In genomic region chr1:161032345-161032744, GRCm38 (mm10) we compare ENCODE assay signal across 24 mouse cellular contexts. TPM values are rescaled to one million over a fixed set of nuclear protein-coding genes. Genes with fewer than 3 reads are reported as not detected.
DNase-seq lines count a peak whose midpoint lies in the region; ATAC-seq and TF ChIP-seq lines count a peak whose summit lies in the region.
"Had no signal": no experiment of that assay in that cellular context is flagged by ENCODE, and none has a peak within 500 bp of the region (broad histone marks: within the 10 kb centered on the region; RNA-seq: fewer than 3 reads in every experiment).

No protein-coding gene starts in this region.

- TF ChIP-seq POLR2A in MEL (IDR thresholded peaks at IDR 0.05; ENCODE audit: control insufficient read depth in 1 of 2, insufficient read depth in 1 of 2, low read depth in 1 of 2, low read length in 2 of 2, poor library complexity in 1 of 2) = peak in 1 of 2 experiments; percentile 50; a peak in 2 of 4 replicates

- no peak overlapping the region for H3K27ac ChIP-seq in kidney, embryonic 15.5 days
- peak overlapping the region; percentile 98 for H3K27ac ChIP-seq in MEL (ENCODE audit: control insufficient read depth, low read depth, low read length)
- H3K27ac ChIP-seq in forebrain, embryonic 14.5 days (ENCODE audit: low read depth, low read length) = no peak overlapping the region
- H3K27ac ChIP-seq: hindbrain, embryonic 13.5 days; macrophage; neural tube, embryonic 13.5 days; stomach, embryonic 15.5 days had no signal

- DNase-seq in kidney, adult 9 months = peak; percentile 34
- DNase-seq in 416B (ENCODE audit: low read depth) = peak; percentile 93
- peak; percentile 86 for DNase-seq in MEL (ENCODE audit: low read depth, low spot score)
- peak; percentile 49 for DNase-seq in adrenal gland, postnatal 25 days
- no peak for DNase-seq in c-Kit-positive CD71-positive TER-119-positive erythroid progenitor cells, embryonic 14.5 days (ENCODE audit: low spot score)
- DNase-seq in forebrain, embryonic 14.5 days (ENCODE audit: low spot score) = no peak
- DNase-seq: cerebellum, adult 11-12 months; cerebellum, postnatal 25 days; gastrocnemius, postnatal 36 days; heart, postnatal 36 days; kidney, adult 11 months; kidney, postnatal 10 days; right cerebral cortex, adult 18-20 months; right cerebral cortex, postnatal 4 days; thymus, adult 2 months; thymus, postnatal 4 days had no signal

- H3K79me2 ChIP-seq in MEL (ENCODE audit: control insufficient read depth, insufficient read depth, low read length, poor library complexity) = peaks cover 37% of the 10 kb centered on the region

- peaks cover 50% of the 10 kb centered on the region for H3K36me3 ChIP-seq in kidney, embryonic 15.5 days
- H3K36me3 ChIP-seq in MEL (ENCODE audit: control insufficient read depth in 1 of 2, insufficient read depth in 2 of 2, low read length in 2 of 2) = peaks cover 16 to 32% of the 10 kb centered on the region in 2 experiments
- peaks cover 50% of the 10 kb centered on the region for H3K36me3 ChIP-seq in forebrain, embryonic 14.5 days (ENCODE audit: control insufficient read depth, insufficient read depth, low read length)

- no peaks in the 10 kb centered on the region for H3K27me3 ChIP-seq in kidney, embryonic 15.5 days
- no peaks in the 10 kb centered on the region for H3K27me3 ChIP-seq in MEL (ENCODE audit: control insufficient read depth in 1 of 2, insufficient read depth in 2 of 2, low read length in 2 of 2)
- H3K27me3 ChIP-seq in forebrain, embryonic 14.5 days (replicated peaks; ENCODE audit: control insufficient read depth, insufficient read depth, low read length) = no peaks in the 10 kb centered on the region
- H3K27me3 ChIP-seq: hindbrain, embryonic 13.5 days; neural tube, embryonic 13.5 days; stomach, embryonic 15.5 days had no signal

- H3K4me3 ChIP-seq in kidney, embryonic 15.5 days (replicated peaks) = no peak overlapping the region
- peak overlapping the region; percentile 60 to 77 for H3K4me3 ChIP-seq in MEL (ENCODE audit: control insufficient read depth in 1 of 2, insufficient read depth in 1 of 2, low read depth in 2 of 2, low read length in 2 of 2)
- no peak overlapping the region for H3K4me3 ChIP-seq in forebrain, embryonic 14.5 days (ENCODE audit: low read depth, low read length)
- H3K4me3 ChIP-seq: hindbrain, embryonic 13.5 days; myocyte; stomach, embryonic 15.5 days had no signal

- WGBS in kidney, embryonic 15.5 days = 90% methylated on average over 7 of the region's 7 CpGs
- WGBS in forebrain, embryonic 14.5 days = 96% methylated on average over 7 of the region's 7 CpGs

- no peak overlapping the region for H3K4me2 ChIP-seq in kidney, embryonic 15.5 days
- no peak overlapping the region for H3K4me2 ChIP-seq in forebrain, embryonic 14.5 days (ENCODE audit: low read length)
- H3K4me2 ChIP-seq: hindbrain, embryonic 13.5 days; stomach, embryonic 15.5 days had no signal

- H3K9me3 ChIP-seq in kidney, embryonic 15.5 days (replicated peaks) = no peaks in the 10 kb centered on the region
- H3K9me3 ChIP-seq in MEL (replicated peaks; ENCODE audit: insufficient read depth, low read length) = no peaks in the 10 kb centered on the region
- H3K9me3 ChIP-seq in forebrain, embryonic 14.5 days (replicated peaks; ENCODE audit: control insufficient read depth, low read length) = no peaks in the 10 kb centered on the region
- H3K9me3 ChIP-seq: hindbrain, embryonic 13.5 days; neural tube, embryonic 13.5 days; stomach, embryonic 15.5 days had no signal

- ATAC-seq in kidney, embryonic 15.5 days (replicated peaks; ENCODE audit: low FRiP score) = no peak
- ATAC-seq in forebrain, embryonic 14.5 days = no peak
- ATAC-seq: lung, postnatal 0 days; midbrain, embryonic 16.5 days had no signal

- no peak for TF ChIP-seq RAD21 in MEL (IDR thresholded peaks at IDR 0.05; ENCODE audit: low read depth, low read length)

- no peak for TF ChIP-seq CTCF in MEL (IDR thresholded peaks at IDR 0.05 in 2 of 3, conservative IDR thresholded peaks at IDR 0.05 in 1 of 3; ENCODE audit: control insufficient read depth in 1 of 3, insufficient read depth in 1 of 3, low read depth in 2 of 3, low read length in 3 of 3, poor library complexity in 1 of 3, severe bottlenecking in 1 of 3)

- H3K9ac ChIP-seq in kidney, embryonic 15.5 days = no peak overlapping the region
- peak overlapping the region; percentile 96 for H3K9ac ChIP-seq in MEL (ENCODE audit: control insufficient read depth, low read depth, low read length, poor library complexity, severe bottlenecking)
- no peak overlapping the region for H3K9ac ChIP-seq in forebrain, embryonic 14.5 days (ENCODE audit: low read length)
- H3K9ac ChIP-seq: hindbrain, embryonic 13.5 days; neural tube, embryonic 13.5 days; stomach, embryonic 15.5 days had no signal

- no peak for TF ChIP-seq EP300 in MEL (IDR thresholded peaks at IDR 0.05; ENCODE audit: low read depth in 1 of 2, low read length in 2 of 2)

- peaks cover 6% of the 10 kb centered on the region; the same call in 1 of the 2 replicates for H3K4me1 ChIP-seq in kidney, embryonic 15.5 days
- peaks cover under 1 to 9% of the 10 kb centered on the region in 2 experiments for H3K4me1 ChIP-seq in MEL (ENCODE audit: control insufficient read depth in 1 of 2, insufficient read depth in 2 of 2, low read length in 2 of 2)
- H3K4me1 ChIP-seq in forebrain, embryonic 14.5 days (ENCODE audit: control insufficient read depth, insufficient read depth, low read length) = peaks cover 15% of the 10 kb centered on the region

TF ChIP-seq in MEL, 35 proteins besides CTCF, POLR2A, EP300 and RAD21:
- no peak for TF ChIP-seq CHD1 (IDR thresholded peaks at IDR 0.05; ENCODE audit: low read depth, low read length)
- peak; percentile 65 for TF ChIP-seq TBP (IDR thresholded peaks at IDR 0.05; ENCODE audit: low read depth, low read length)
- TF ChIP-seq E2F4 (IDR thresholded peaks at IDR 0.05; ENCODE audit: borderline replicate concordance, low read depth, low read length) = no peak
- TF ChIP-seq TAL1 (IDR thresholded peaks at IDR 0.05; ENCODE audit: low read length) = peak; percentile 93

RNA-seq across cellular contexts. Expression of gene Zbtb37, which starts 2.3 kb away (rescaled TPM):
- polyA plus RNA-seq in kidney, embryonic 15.5 days (2015; fragmentation: Nextera tagmentation; extraction: Ambion mirVana) = 7.8 and 8.3 TPM in 2 replicates
- 5.2 and 5.7 TPM in 2 replicates for total RNA-seq in MEL (2012; rRNA removed)
- 1 to 10 TPM in 1 of 2 experiments, not detected in 1; 4.2 TPM for polyA plus RNA-seq in MEL (2012; ENCODE audit: insufficient read depth in 1 of 2, insufficient read length in 2 of 2, low read depth in 1 of 2, low replicate concordance in 2 of 2, missing spikeins in 1 of 2)
- 13.8 and 27.0 TPM in 2 replicates for total RNA-seq in adrenal gland, postnatal 25 days (2021)
- 10.5 and 17.8 TPM in 2 replicates for polyA plus RNA-seq in forebrain, embryonic 14.5 days (2014; fragmentation: Nextera tagmentation; extraction: Ambion mirVana)

RNA-seq across cellular contexts. Expression of gene Dars2, which starts 38.1 kb away (rescaled TPM):
- polyA plus RNA-seq in kidney, embryonic 15.5 days (2015; fragmentation: Nextera tagmentation; extraction: Ambion mirVana) = 35.7 and 38.1 TPM in 2 replicates
- total RNA-seq in MEL (2012; rRNA removed) = 53.1 and 66.2 TPM in 2 replicates
- 10 to 100 TPM in 1 of 2 experiments, not detected in 1; 83.6 TPM for polyA plus RNA-seq in MEL (2012; ENCODE audit: insufficient read depth in 1 of 2, insufficient read length in 2 of 2, low read depth in 1 of 2, low replicate concordance in 2 of 2, missing spikeins in 1 of 2)
- total RNA-seq in adrenal gland, postnatal 25 days (2021) = 33.6 and 35.1 TPM in 2 replicates
- polyA plus RNA-seq in forebrain, embryonic 14.5 days (2014; fragmentation: Nextera tagmentation; extraction: Ambion mirVana) = 38.4 and 41.3 TPM in 2 replicates

RNA-seq across cellular contexts. Expression of gene Cenpl, which starts 38.2 kb away (rescaled TPM):
- polyA plus RNA-seq in kidney, embryonic 15.5 days (2015; fragmentation: Nextera tagmentation; extraction: Ambion mirVana) = 30.5 and 30.9 TPM in 2 replicates
- 6.2 and 6.3 TPM in 2 replicates for total RNA-seq in MEL (2012; rRNA removed)
- 10 to 100 TPM in 1 of 2 experiments, not detected in 1; 16.9 TPM for polyA plus RNA-seq in MEL (2012; ENCODE audit: insufficient read depth in 1 of 2, insufficient read length in 2 of 2, low read depth in 1 of 2, low replicate concordance in 2 of 2, missing spikeins in 1 of 2)
- total RNA-seq in adrenal gland, postnatal 25 days (2021) = 4.3 and 5.2 TPM in 2 replicates
- polyA plus RNA-seq in forebrain, embryonic 14.5 days (2014; fragmentation: Nextera tagmentation; extraction: Ambion mirVana) = 22.7 and 27.5 TPM in 2 replicates

RNA-seq across cellular contexts. Expression of gene Serpinc1, which starts 54.0 kb away (rescaled TPM):
- polyA plus RNA-seq in kidney, embryonic 15.5 days (2015; fragmentation: Nextera tagmentation; extraction: Ambion mirVana) = 3.1 and 6.8 TPM in 2 replicates
- total RNA-seq in MEL (2012; rRNA removed) = 0.19 and 0.20 TPM in 2 replicates
- 1 to 10 TPM in 1 of 2 experiments, not detected in 1; 1.3 TPM for polyA plus RNA-seq in MEL (2012; ENCODE audit: insufficient read depth in 1 of 2, insufficient read length in 2 of 2, low read depth in 1 of 2, low replicate concordance in 2 of 2, missing spikeins in 1 of 2)
- total RNA-seq in adrenal gland, postnatal 25 days (2021) = 1.2 and 32.6 TPM in 2 replicates
- polyA plus RNA-seq in forebrain, embryonic 14.5 days (2014; fragmentation: Nextera tagmentation; extraction: Ambion mirVana) = 1.1 and 1.9 TPM in 2 replicates

Comparison
In these comparisons a context has a peak if more than half of its experiments do, and no peak if none do; other contexts are left out.
1. DNase-seq: peak in kidney, adult 9 months (single experiment), 416B (single experiment), MEL (single experiment) and adrenal gland, postnatal 25 days (single experiment); none in c-Kit-positive CD71-positive TER-119-positive erythroid progenitor cells, embryonic 14.5 days (single experiment) and forebrain, embryonic 14.5 days (single experiment).
2. H3K4me3 ChIP-seq: peak in MEL (2 of 2); none in kidney, embryonic 15.5 days (single experiment) and forebrain, embryonic 14.5 days (single experiment).